Mouse (Mus musculus): ENCODE data around the gene A730049H05Rik. TPM values are rescaled to one million over a fixed set of nuclear protein-coding genes. Genes with fewer than 3 reads are reported as not detected.

The A730049H05Rik gene
- polyA plus RNA-seq, 1 experiment from 2014 or later = 0.50 TPM

DNA sequence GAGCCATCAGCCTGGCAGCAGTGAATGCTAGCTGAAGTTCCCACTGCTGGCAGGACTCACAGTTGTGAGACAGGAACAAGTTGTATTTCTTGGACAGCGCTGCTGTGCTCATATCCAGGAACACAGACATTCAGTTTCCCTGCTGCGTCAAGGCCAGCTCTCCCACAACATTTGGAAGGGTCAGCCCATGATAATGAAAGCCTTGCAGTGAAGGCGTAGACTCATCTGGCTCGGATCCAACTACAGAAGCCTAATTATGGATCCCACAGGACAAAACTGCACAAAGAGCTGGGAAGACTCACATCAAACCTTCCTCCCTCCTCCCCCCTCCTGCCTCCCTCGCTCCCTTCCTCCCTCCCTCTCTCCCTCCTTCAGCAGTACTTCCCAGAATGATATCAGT, 34.0 kb downstream of the A730049H05Rik start:
- H3K27me3 ChIP-seq (ENCODE audit: control insufficient read depth, insufficient read depth, low read length) = no peaks in the 10 kb centered on the region
- peak overlapping the region; percentile 65 for H3K27ac ChIP-seq (replicated peaks)
- TF ChIP-seq EP300 (optimal IDR thresholded peaks at IDR 0.05) (no peak), CTCF (IDR thresholded peaks at IDR 0.05; ENCODE audit: low read depth) (no peak)
- 27% methylated on average over 5 of the region's 5 CpGs for WGBS
- H3K4me2 ChIP-seq (replicated peaks; ENCODE audit: low read depth) = no peak overlapping the region
- no peaks in the 10 kb centered on the region for H3K36me3 ChIP-seq (ENCODE audit: control insufficient read depth, insufficient read depth, low read length)
- H3K9ac ChIP-seq (ENCODE audit: low read length) = no peak overlapping the region
- H3K4me3 ChIP-seq (ENCODE audit: low read depth, low read length) = no peak overlapping the region
- DNase-seq (ENCODE audit: low spot score) = peak; percentile 40
- ATAC-seq (ENCODE audit: low FRiP score, low TSS enrichment) = peak; percentile 81
- no peaks in the 10 kb centered on the region for H3K9me3 ChIP-seq (ENCODE audit: control insufficient read depth, low read length)
- no peaks in the 10 kb centered on the region for H3K4me1 ChIP-seq (replicated peaks; ENCODE audit: control insufficient read depth, insufficient read depth)

DNA sequence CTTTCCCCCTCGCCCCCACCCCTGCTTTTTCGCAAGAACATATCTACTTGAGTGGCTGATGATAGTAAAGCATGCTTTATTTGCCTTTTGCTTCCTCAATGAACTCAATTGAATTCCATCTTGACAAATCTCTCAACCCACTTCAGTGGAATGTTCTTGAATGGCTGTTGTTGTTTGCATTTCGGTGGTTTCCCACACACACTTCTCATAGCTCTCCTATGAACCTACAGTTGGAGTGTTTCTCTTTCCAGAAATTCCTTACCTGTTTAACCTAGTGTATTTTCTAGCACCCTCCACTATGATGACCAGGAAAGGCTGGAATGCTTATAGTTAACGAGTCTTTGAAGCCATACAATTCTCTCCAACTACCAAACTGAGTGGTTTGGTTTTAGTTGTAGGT, 38.6 kb downstream of the A730049H05Rik start:
- H3K4me1 ChIP-seq (replicated peaks; ENCODE audit: control insufficient read depth, insufficient read depth) = no peaks in the 10 kb centered on the region
- no peaks in the 10 kb centered on the region for H3K9me3 ChIP-seq (ENCODE audit: control insufficient read depth, low read length)
- H3K27ac ChIP-seq (replicated peaks) = no peak overlapping the region
- no peak for TF ChIP-seq EP300 (optimal IDR thresholded peaks at IDR 0.05)
- TF ChIP-seq CTCF (IDR thresholded peaks at IDR 0.05; ENCODE audit: low read depth) = no peak
- 69% methylated on average over 4 of the region's 4 CpGs for WGBS
- no peak for DNase-seq (ENCODE audit: low spot score)
- H3K4me2 ChIP-seq (replicated peaks; ENCODE audit: low read depth) = no peak overlapping the region
- H3K9ac ChIP-seq (ENCODE audit: low read length) = no peak overlapping the region
- no peaks in the 10 kb centered on the region for H3K36me3 ChIP-seq (ENCODE audit: control insufficient read depth, insufficient read depth, low read length)
- ATAC-seq (ENCODE audit: low FRiP score, low TSS enrichment) = no peak
- no peak overlapping the region for H3K4me3 ChIP-seq (ENCODE audit: low read depth, low read length)
- H3K27me3 ChIP-seq (ENCODE audit: control insufficient read depth, insufficient read depth, low read length) = no peaks in the 10 kb centered on the region

DNA sequence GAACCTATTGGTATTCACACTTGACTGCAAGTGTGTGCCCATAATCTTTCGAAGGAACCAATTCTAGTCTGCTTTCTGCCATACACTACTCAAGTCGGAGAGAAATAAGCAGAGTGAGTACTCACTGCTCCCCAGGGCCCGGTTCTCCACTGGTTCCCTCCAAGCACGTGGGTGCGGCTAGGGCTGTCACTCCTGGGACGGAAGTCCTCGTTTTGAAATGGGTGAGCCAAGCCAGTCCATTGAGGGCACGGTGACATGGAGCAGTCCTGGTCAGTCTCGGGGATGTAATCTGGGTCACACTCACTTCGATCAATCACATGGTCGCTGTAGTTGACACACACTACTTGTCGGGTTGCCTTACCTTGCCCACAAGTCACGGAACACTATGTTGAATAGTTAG, 41.5 kb downstream of the A730049H05Rik start:
- H3K27me3 ChIP-seq (ENCODE audit: control insufficient read depth, insufficient read depth, low read length) = no peaks in the 10 kb centered on the region
- no peaks in the 10 kb centered on the region for H3K36me3 ChIP-seq (ENCODE audit: control insufficient read depth, insufficient read depth, low read length)
- no peak overlapping the region for H3K4me3 ChIP-seq (ENCODE audit: low read depth, low read length)
- no peaks in the 10 kb centered on the region for H3K4me1 ChIP-seq (replicated peaks; ENCODE audit: control insufficient read depth, insufficient read depth)
- WGBS = 92% methylated on average over 13 of the region's 13 CpGs
- no peak overlapping the region for H3K9ac ChIP-seq (ENCODE audit: low read length)
- H3K4me2 ChIP-seq (replicated peaks; ENCODE audit: low read depth) = no peak overlapping the region
- TF ChIP-seq EP300 (optimal IDR thresholded peaks at IDR 0.05) (no peak), CTCF (IDR thresholded peaks at IDR 0.05; ENCODE audit: low read depth) (no peak)
- H3K9me3 ChIP-seq (ENCODE audit: control insufficient read depth, low read length) = no peaks in the 10 kb centered on the region
- H3K27ac ChIP-seq (replicated peaks) = no peak overlapping the region
- ATAC-seq (ENCODE audit: low FRiP score, low TSS enrichment) = no peak
- DNase-seq (ENCODE audit: low spot score) = no peak

DNA sequence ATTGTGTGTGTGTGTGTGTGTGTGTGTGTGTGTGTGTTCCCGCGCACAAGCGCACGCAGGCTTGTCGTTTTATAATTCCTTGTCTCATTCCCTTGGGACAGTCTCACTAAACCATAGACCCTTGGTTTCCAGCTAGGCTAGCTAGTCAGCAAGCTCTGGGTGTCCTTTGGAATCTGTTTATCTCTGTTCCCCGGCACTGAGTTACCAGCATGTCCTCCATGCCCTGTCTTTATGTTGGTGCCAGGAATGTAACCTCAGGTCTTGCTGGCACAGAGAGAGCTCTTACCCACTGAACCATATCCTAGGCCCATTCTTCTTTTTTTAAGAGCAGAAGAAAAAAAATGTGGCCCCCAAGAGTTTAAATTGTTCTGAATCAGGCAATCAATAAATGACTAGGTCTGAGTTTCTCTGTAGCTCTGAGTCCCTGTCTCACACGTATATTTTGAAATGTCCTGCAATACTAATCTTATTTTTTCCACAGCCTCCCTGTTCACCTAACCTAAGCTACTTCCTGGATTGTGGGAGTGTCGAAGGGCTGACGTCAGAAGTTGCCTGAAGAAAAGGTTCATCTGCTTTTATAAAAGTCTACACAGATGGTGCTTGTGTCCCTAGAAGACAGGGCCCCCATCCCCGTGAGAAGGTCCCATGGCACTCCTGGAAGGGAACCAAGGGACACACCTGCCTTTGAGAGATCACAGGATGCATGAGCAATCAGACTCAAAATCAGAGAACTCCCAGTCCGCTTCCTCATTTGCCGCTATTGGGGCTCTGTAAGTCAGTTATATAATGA, 42.6 kb downstream of the A730049H05Rik start:
- Histone ChIP-seq H3K27me3 (ENCODE audit: control insufficient read depth, insufficient read depth, low read length) (no peaks in the 10 kb centered on the region), H3K36me3 (ENCODE audit: control insufficient read depth, insufficient read depth, low read length) (no peaks in the 10 kb centered on the region), H3K4me1 (replicated peaks; ENCODE audit: control insufficient read depth, insufficient read depth) (no peaks in the 10 kb centered on the region), H3K9me3 (ENCODE audit: control insufficient read depth, low read length) (no peaks in the 10 kb centered on the region), H3K27ac (replicated peaks) (no peak overlapping the region), H3K9ac (ENCODE audit: low read length) (no peak overlapping the region), H3K4me3 (ENCODE audit: low read depth, low read length) (no peak overlapping the region), H3K4me2 (replicated peaks; ENCODE audit: low read depth) (no peak overlapping the region)
- TF ChIP-seq CTCF (IDR thresholded peaks at IDR 0.05; ENCODE audit: low read depth) = no peak
- no peak for TF ChIP-seq EP300 (optimal IDR thresholded peaks at IDR 0.05)
- 79% methylated on average over 12 of the region's 12 CpGs for WGBS
- ATAC-seq (ENCODE audit: low FRiP score, low TSS enrichment) = no peak
- DNase-seq (ENCODE audit: low spot score) = no peak

DNA sequence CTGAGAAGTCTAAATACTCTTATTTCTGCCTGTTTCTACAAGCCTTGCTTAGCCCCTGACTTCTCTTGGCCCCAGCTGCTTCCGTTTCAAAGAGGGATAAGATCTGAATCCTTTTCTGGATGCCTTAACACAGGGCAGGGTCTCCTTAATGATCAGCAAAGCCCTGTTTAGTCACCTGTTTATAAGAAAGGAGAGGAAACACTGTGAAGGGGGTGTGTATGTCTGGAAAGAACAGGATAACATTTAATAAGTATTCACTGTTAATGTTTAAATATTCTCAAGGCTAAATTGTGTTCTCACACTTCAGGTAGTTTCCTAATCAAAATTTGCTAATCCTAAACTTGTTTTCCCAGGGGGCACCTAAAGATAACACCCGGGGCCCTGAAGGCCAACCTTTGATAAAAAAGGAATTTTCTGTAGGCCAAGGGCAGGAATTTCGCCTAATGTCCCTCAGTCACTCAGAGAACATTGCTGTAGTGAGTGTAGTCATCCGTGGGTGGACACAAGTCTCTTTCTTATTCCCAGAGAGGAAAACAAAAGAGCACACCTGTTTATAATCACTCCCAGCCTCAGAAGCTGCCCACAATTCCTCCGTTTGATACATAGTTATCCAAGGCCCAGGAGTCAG, 44.1 kb downstream of the A730049H05Rik start:
- TF ChIP-seq EP300 (optimal IDR thresholded peaks at IDR 0.05) = no peak
- no peak for TF ChIP-seq CTCF (IDR thresholded peaks at IDR 0.05; ENCODE audit: low read depth)
- Histone ChIP-seq H3K27me3 (ENCODE audit: control insufficient read depth, insufficient read depth, low read length) (no peaks in the 10 kb centered on the region), H3K9me3 (ENCODE audit: control insufficient read depth, low read length) (no peaks in the 10 kb centered on the region), H3K27ac (replicated peaks) (no peak overlapping the region), H3K36me3 (ENCODE audit: control insufficient read depth, insufficient read depth, low read length) (no peaks in the 10 kb centered on the region), H3K4me1 (replicated peaks; ENCODE audit: control insufficient read depth, insufficient read depth) (no peaks in the 10 kb centered on the region), H3K4me2 (replicated peaks; ENCODE audit: low read depth) (no peak overlapping the region), H3K4me3 (ENCODE audit: low read depth, low read length) (no peak overlapping the region), H3K9ac (ENCODE audit: low read length) (no peak overlapping the region)
- no peak for ATAC-seq (ENCODE audit: low FRiP score, low TSS enrichment)
- no peak for DNase-seq (ENCODE audit: low spot score)
- 42% methylated on average over 5 of the region's 5 CpGs for WGBS

DNA sequence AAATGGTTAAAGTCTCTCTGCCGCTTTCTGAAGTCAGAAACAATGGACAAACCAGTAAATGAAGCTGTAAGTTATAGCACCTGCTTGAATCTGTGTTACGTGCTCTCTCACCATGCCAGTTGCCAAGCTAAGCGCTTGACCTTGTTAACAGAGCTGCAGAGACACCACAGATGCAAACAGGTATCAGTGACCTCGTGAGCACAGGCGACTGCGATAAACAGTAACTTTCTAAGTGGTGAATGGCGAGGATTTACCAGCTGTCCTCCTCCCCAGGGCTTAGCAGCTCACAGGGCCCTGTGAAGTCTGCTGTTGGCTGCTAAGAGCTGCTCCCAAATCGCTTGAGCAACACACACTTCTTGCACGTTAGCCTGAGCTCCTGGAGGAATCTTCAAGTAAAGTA, 46.3 kb downstream of the A730049H05Rik start:
- no peak overlapping the region for H3K4me3 ChIP-seq (ENCODE audit: low read depth, low read length)
- ATAC-seq (ENCODE audit: low FRiP score, low TSS enrichment) = no peak
- no peaks in the 10 kb centered on the region for H3K9me3 ChIP-seq (ENCODE audit: control insufficient read depth, low read length)
- no peak overlapping the region for H3K4me2 ChIP-seq (replicated peaks; ENCODE audit: low read depth)
- H3K4me1 ChIP-seq (replicated peaks; ENCODE audit: control insufficient read depth, insufficient read depth) = no peaks in the 10 kb centered on the region
- TF ChIP-seq CTCF (IDR thresholded peaks at IDR 0.05; ENCODE audit: low read depth) (no peak), EP300 (optimal IDR thresholded peaks at IDR 0.05) (no peak)
- no peaks in the 10 kb centered on the region for H3K36me3 ChIP-seq (ENCODE audit: control insufficient read depth, insufficient read depth, low read length)
- no peak overlapping the region for H3K27ac ChIP-seq (replicated peaks)
- 79% methylated on average over 9 of the region's 9 CpGs for WGBS
- DNase-seq (ENCODE audit: low spot score) = no peak
- no peak overlapping the region for H3K9ac ChIP-seq (ENCODE audit: low read length)
- no peaks in the 10 kb centered on the region for H3K27me3 ChIP-seq (ENCODE audit: control insufficient read depth, insufficient read depth, low read length)

Data from stomach, postnatal 0 days (tissue).